Mouse (Mus musculus) mouse trophoblast stem cell (cell line): ENCODE results near the gene Lrrc8d.

Source experiments
- in situ Hi-C, 2 experiments: fragments of 300-500 bp; cut with MseI, MboI; formaldehyde crosslinking; loops; 2 replicates in 1 of 2; 3 replicates in 1 of 2; pipeline ENCODE4 v1.15.1; 2025

Lrrc8d gene

DNA sequence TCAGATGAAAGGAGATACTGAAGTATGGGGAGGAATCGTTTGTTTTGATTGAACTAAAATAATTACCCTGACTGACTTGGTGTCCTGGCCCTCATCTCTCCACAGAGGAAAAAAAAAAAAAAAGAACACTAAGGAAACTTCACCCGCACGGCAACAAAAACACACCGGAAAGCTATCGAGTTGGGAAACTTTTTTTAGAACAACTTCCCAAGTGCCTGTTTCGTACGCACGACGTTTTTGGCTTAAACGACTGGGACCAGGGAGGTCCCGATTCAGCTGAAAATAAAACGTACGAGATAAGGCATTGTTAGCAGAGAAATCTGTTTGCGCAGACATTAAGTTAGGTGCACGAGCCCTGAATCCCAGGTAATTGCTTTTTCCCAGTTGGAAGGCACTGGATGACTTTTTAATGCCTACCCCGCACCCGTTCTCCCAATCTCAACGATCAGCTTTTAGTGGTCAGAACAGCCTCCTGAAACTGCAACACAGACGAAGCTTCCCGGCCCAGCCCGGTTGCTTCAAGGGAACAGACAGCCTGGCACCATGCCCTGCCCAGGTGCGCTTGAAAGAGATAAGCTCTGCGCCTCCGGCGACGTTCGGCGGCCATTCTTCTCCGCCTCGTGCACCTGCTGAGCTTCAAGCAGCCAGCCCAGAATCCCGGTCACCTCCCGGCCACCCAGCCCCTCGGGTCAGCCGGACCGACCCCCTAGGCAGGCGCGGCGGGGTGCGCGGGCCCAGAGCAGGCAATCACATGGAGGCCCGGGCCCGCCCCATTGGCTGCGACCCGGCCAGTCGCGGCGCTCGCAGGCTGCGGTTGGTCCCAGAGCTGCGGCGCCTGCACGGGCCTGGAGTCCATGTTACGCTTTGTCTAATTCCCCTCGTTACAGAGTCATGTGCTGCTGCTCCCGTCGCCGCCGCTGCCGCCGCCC lies at the start of gene Lrrc8d:
Gene Lrrc8d, plus strand, starts transcription at position 829 of the 929 bp plus-strand sequence.
- in situ Hi-C loops, result no loop called here

DNA sequence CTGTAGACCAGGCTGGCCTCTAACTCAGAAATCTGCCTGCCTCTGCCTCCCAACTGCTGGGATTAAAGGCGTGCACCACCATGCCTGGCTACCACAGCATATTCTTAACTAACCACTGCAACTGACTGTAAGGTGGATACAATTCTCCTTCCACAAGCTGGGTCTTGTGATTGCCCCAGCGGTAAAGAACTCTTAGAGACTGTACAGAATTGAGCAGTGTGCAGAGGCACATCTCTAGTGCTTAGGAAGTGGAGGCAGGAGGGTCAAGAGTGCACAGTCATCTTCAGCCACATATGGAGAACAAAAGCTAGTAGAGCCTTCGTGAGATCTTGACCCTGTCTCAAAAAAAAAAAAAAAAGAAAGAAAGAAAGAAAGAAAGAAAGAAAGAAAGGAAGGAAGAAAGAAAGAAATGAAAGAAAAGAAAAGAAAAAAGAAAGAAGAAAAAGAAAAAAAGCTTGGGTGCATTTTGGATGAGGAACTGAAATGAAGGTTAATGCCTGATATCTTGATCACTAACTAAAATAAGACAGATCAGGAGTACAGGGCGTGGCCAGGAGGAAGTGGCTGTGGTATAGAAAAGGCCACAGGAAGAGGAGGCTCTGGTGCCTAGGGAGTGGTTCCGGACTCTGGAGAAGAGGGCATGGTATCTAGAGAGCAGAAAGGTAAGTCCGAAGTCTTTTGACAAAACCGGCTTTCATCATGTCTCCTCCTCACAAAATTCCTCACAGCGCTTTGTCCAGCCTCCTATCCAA lies 48.9 kb upstream of the Lrrc8d start:
- in situ Hi-C loops, result loop anchor here (10.0 kb wide), 2 partner anchors 146 to 246 kb away; no protein-coding TSS in a partner anchor

DNA sequence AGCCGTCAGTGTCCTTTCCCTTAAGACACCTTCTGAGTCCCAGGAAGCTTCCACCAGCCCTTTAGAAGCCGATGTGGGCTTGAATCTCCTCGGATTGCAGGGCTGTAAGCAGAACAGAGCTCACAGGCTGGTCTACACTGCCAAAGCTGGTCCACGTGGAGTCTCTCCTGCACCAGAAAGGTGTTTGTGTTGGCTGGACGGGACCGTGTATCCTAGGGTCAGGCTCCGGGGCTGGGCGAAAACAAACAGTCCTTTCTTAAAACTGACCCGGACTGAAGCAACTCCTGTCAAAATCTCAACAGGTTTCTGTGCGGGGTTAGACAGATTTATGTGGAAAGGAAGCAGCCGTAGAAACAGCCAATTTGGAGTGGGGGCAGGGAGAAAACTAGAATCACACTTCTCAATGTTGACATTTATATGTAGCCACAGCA lies 48.2 kb upstream of the Lrrc8d start:
- in situ Hi-C loops, result loop anchor here (10.0 kb wide), 2 partner anchors 147 to 247 kb away; no protein-coding TSS in a partner anchor

DNA sequence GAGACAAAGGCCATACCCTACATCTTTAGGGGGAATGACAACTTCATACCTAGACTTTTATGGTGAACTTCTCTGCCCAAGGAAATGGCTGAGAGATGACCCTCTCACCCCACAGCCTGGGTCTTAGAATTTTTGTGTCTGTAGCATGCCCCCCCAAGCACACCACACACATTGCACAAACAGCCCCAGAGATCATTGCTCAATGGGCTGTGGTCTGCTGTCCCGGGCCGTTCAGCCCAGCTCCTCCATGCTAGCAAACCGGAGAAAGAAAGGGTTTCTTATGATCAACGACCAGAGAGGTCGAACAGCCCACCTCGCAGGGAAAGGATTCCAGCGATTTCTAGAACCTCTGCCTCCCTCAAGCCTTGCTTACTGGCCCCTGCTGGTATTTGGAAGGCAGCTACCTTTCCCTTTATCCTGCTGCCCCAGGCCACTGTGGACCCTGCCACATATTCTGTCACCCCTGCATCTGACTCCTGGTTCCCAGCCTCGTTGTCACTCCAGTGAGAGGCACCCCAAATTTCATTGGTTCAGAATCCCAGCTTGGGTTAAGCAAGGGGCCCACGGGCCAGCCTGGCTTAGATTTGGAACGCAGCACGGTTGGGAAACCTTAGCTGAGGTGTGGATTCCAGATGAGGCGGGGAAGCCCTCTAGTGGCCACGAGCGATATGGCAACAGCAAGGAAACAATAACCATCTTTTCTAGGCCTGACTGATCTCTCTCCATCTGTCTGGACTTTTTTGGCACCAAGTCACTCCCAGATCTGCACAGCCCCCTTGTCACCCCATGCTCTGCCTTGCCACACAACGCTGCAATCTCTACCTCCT lies 45.3 kb upstream of the Lrrc8d start:
- in situ Hi-C loops, result loop anchor here (10.0 kb wide), 2 partner anchors 150 to 250 kb away; no protein-coding TSS in a partner anchor

DNA sequence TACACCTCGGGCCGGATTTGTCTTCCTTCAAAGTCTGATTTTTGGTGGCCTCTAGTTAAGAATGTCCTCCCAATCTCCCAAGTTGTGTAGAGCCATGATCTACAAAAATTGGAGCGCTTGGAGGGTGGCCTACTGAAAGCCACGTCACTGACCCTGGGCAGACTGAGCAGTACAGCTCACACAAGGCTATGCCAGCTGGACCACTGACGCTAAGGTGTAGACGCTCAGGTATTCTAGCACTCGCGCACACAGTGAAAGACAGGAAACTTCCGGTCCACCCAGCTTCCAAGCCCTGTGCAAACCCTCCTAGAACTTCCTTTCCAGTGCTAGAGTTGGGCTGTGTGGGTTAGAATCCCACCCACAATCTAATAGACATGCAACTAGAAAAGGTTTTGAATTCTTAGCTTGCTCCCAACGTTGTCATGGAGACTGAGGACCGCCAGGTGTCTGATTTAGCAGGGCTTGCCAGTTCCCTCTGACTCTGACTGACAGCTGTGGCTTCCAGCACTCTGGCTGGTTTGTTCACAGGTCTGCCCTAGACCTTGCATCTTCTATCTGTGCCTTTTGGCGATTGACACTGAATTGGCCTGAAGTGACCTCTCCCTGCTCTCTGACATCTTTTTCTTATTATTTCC lies 44.6 kb upstream of the Lrrc8d start:
- in situ Hi-C loops, result loop anchor here (10.0 kb wide), 2 partner anchors 150 to 250 kb away; no protein-coding TSS in a partner anchor

DNA sequence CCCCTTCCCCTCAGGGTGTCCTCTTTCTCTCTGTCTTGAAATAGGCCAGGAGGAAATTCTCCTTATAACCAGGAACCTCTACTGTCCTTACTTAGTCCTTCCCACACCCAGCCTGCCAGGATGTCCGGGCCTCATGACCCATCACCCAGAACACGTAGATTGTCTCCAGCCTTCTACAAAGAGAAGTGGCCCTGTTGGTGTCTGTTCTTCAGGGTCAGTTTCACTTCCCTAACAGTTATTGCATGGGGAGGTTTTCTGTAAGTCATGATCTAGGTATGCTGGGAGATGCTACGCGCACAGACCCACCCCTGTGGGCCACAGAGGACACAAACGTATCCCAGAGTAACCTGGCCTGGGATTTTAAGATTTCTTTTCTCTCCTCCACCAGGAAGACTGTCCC lies 37.9 kb upstream of the Lrrc8d start:
- in situ Hi-C loops, result no loop called here

DNA sequence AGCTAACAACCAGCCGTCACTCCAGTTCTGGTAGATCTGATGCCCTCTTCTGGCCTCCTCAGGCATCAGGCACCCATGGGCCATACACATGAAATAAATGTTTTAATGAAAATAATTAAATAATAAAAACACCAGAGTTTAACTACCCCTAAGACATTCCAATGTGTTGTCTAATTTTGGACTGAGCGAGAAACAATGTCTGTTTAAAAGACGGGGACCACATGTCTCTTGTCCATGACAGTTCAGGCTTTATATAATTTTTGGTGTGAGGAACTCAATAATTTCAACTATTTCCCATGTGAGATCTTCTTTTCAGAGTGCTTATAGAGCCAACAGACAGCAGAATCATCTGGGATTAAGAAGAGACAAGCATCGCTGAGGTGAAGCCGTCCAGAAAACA lies 32.8 kb upstream of the Lrrc8d start:
- in situ Hi-C loops, result no loop called here

DNA sequence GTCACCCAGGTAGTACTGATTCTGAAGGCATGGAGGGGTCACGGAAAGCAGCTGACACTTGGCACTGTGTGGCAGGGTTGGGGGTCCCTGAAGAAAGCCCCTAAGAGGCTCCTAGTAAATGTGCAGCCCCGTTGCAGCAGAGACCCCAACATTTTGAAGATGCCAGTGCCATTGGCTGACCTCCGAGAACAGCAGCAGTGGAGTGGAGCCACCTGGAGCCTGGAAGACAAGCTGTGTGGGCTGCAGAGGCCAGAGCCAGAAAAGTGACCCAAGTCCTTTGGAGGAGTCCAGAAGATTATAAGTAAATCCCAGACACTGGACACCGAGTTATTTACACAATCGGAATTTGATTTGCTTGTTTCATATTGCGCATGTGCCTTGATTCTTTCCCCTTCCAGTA lies 32.4 kb upstream of the Lrrc8d start:
- in situ Hi-C loops, result no loop called here

DNA sequence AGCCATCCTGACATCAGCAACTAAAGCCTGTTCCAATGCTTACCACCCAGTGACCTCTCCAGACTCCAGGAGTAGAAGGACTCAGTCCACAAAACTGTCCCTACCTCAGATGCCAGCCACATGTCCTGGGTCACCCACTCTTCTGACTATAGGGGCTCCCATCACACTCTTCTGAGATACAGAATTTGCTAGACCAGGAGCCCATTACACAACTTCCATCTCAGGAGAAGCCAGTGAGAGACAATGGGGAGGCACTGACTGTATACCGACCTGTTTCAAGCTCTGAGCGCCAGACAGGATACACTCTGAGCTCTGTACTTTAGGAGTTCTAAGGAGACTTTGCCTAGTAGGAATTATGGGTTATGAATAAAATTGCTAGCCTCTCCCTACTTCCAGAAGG lies 30.7 kb upstream of the Lrrc8d start:
- in situ Hi-C loops, result no loop called here

DNA sequence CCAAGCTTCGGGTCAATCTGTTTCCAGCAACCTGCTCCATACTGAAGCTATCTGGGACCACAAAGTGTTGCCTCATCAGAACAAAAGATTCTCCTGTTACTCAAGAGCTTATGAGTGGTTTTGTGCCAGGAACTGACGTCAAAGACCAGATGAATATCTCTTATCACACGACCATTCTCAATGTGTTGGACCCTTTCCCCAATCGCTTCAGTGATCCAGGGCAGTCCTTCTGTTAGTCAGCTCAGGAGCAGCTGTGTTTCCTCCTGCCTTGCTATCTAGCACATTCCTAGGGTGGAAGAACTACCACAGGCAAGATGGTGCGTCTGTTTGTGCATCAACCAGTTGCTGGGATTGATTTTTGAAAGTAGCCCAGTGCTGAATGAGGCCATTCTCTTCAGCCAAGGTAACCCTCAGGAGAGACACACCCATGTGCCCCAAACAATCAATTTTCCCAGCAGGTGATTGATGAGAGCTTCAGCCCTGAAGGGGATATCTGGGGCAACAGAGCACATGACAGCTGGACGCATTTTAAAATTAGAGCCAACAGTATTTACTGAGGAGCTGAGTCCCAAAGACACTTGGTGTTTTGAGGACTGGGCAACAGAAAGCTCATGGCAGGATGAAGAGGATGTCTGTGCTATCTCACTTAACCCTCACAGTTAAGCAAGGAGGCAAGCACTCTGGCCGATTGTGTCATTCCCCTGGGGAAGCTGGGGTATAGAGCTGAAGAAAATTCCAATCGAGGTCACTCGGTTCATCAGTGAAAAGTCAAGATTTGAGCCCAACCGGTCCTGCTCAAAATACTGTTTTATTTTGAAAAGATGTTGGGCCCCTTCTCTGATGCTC lies 30.0 kb upstream of the Lrrc8d start:
- in situ Hi-C loops, result no loop called here

DNA sequence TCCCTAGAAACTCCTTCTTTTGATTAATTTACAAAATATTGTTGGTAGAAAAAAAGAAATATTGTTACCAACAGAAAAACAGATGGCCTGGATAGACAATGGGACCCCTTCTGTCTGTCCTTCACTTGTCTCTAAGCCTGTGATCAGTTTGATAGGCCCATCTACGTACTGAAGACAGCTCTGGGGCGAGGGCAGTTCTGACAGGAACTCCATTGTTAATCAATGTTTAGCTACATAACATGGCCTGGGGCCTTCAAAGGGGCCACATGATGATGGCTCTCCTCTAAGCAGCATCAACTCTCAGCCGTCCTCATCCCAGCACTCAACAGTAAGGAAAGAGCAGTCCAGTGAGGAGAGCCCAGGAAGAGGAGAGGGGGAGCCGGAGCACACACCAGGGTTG lies 27.4 kb upstream of the Lrrc8d start:
- in situ Hi-C loops, result no loop called here

DNA sequence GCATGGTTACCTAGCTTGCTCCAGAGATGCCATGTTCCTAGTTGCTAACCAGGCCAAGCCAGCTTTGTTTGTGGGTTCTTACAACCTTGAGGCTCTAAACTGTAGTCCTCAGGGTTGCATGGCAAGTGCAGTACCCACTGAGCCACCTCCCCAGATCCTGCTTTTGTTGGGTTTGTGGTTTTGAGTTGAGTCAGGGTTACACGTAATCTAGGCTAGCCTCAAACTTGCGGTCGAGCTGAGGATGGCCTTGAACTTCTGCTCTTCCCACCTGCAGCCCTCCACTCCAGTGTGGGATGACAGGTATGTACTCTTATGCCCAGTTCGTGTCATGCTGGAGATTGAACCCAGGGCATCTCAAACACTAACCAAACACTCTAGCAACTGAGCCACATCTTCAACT lies 24.3 kb upstream of the Lrrc8d start:
- in situ Hi-C loops, result no loop called here

DNA sequence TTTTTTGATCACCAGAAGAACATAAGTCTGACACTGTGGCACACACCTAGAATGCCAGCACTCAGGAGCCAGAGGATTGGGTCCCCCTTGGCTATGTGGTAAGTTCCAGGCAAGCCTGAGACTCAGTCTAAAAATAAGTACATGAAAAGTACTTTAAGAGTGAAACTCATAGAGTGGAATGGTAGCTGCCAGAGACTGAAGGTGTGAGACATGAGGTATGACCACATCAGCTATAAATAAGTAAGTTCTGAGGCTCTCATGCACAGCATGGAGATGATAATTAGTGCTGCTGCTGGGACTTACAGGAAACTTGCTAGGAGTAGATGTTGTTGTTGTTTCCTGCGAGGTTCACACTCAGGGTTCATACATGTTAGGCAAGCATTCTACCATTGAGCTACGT lies 22.7 kb upstream of the Lrrc8d start:
- in situ Hi-C loops, result no loop called here

DNA sequence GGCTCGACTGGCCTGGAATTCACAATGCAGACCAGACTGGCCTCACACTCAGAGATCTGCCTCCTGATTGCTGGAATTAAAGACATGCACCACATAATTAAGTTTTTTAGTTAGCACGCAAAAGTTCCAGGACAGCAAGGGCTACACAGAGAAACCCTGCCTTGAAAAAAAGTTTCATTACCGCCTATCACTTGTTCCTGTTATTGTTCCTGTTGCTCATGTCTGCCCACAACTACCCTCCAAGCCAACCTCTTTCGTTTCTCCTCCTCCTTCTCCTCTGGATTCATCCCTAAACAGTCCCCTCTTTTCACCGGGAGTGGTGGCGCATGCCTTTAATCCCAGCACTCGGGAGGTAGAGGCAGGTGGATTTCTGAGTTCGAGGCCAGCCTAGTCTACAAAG lies 21.5 kb upstream of the Lrrc8d start:
- in situ Hi-C loops, result no loop called here

DNA sequence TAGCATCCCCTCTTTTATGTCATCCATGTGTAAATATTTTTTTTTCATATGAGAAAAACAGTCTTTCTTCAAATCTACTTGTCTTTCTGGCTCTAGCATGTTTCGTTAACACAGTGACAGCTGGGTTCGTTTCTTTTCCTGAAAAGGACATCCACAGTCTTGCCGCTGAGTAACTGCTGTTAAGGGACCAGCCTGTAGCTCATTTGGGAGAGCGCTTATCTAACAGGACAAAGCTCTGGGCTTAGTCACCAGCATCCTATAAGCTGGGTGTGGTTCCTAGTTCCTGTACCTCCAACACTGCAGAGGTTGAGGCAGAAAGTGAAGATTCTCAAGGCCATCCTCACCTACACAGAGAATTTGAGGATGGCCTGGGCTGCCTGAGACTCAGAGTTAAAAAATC lies 20.5 kb upstream of the Lrrc8d start:
- in situ Hi-C loops, result no loop called here

DNA sequence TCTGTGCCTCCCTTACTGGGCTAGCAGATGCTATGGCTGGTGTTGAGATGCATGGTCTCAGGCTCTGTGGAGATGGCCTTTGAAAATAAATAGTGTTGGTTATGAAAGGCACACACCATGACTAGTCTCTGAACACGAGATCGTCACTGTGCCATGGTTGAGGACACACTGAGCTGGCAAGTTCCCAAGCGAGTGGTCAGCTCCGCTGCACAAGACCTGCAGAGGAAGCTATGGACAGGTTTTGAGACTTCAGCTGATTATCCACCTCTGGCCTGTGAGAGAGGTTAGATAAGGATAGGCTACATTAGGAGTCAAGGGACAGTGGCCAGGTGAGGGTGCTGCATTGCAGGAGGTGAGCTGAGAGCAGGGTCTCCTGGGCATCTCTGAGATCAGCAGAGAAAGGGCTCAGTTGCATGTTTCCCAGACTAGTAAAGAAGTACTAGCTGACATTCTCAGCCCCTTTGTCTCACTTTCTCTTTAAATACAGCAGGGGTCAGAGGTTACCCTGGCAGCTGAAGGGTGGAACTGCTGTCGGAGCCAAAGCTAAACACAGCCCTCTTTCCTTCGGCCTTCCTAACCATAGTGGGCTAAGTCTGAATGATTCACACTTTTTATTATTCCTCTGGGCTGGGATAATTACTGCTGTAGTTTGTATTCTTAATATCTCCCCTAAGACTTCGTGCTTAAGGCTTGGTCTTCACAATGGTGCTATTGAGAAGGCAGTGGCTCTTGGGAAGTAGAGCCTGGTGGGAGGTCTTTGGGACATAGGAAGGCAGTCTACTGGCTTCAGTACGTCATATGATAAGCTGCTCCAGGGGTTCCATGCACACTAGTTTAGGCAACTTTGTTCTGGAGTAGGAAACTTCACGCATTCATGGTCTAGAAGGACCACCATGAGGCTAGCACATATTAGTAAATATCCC lies 19.6 kb upstream of the Lrrc8d start:
- in situ Hi-C loops, result loop anchor here in 1 of 2 experiments (10.0 kb wide), 1 partner anchor 195 kb away; the partner anchor contains the start of gene Zfp326

DNA sequence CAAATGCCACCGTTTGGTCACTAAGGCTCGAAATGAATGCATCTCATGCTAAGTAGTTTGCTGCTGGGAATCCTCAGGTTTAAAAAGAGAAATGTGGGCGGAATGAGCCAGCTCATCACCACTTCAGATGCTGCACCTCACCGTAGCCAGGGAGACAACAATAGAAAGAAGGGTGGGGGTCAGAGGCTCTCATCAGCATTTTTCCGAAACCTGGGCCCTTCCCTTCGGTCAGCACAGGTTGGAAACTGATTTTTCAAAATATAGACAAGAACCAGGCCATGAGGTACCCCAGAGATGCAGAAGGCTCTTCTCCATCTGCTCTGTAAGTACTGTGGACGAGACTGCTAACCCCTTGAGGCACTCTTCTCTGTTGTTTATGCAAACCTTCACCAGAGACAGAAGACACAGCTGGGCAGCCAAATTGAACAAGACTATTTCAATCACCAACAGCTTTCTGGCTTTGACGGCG lies 17.6 kb upstream of the Lrrc8d start:
- in situ Hi-C loops, result loop anchor here in 1 of 2 experiments (10.0 kb wide), 1 partner anchor 193 kb away; the partner anchor contains the start of gene Zfp326

DNA sequence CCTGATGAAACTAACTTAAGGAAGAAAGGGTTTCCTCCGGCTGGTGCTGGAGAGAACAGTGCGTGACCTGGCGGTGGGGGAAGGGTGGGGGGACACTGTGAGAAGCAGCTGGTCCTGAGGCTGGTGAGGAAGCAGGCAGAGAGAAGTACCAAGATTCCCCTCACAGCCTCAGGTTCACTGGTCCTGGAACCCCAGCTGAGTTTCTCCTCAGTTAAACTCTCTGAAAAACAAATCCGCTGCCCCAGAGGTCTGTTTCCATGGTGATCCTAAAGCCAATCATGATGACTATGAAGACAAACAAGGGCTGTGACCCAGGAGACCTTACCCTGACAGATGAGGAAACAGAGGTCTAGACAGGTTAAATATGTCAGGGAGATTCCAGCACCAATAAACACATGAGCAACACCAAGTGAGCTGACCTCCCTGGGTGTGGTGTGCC lies 15.8 kb upstream of the Lrrc8d start:
- in situ Hi-C loops, result loop anchor here in 1 of 2 experiments (10.0 kb wide), 1 partner anchor 191 kb away; the partner anchor contains the start of gene Zfp326
